Mouse (Mus musculus): Measurements from ENCODE around the gene Tnfrsf13b. TPM values are rescaled to one million over a fixed set of nuclear protein-coding genes. Genes with fewer than 3 reads are reported as not detected.
A peak's percentile ranks its signal among the peaks of the same experiment; 100 is the strongest.

Tnfrsf13b gene
- total and polyA plus RNA-seq, 3 experiments, result 260 to 356 (median 338) TPM

DNA sequence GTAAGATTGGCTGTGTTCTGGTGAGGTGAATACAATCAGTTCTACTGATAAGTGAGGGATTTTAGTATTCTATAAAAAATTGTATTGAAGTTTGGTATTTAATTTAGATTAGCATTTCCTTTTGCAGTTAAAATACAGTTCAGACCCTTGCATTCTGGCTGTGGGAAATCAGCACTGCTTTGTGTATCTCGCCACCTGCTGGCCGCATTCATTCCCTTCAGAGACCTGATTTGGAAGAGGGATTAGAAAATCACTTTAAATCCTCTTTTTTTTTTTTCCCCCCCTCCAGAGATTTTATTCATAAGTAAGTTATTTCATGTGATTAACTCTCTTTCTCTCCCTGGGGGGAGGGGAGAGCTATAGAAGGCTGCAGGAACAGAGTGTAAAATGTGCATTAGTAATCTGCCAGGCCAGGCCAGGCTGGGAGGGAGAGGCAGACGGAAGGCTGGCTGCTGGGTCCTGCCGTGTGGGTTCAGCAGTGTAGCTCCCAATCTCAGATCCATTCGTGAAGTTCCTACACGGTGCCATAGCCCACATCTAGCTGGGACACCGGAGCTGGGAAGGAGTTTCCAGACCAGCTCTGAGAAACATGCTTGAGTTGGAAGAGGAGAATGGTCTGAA, 34.8 kb upstream of the Tnfrsf13b start:
- peak; percentile 62 for TF ChIP-seq NELFE (IDR thresholded peaks at IDR 0.05; ENCODE audit: low read depth, low read length)
- TF ChIP-seq CTCF (conservative IDR thresholded peaks at IDR 0.05 in 1 of 2, IDR thresholded peaks at IDR 0.05 in 1 of 2; ENCODE audit: low read depth in 2 of 2, low read length in 2 of 2), result peak; percentile 60 to 96; a peak in 3 of 4 replicates
- TF ChIP-seq MAZ (IDR thresholded peaks at IDR 0.05; ENCODE audit: low read depth, low read length), result peak; percentile 58; the same call in 1 of the 2 replicates
- 0 out of 2 replicates have a peak, but pooled peaks have one; percentile 52 for TF ChIP-seq RCOR1 (conservative IDR thresholded peaks at IDR 0.05; ENCODE audit: low read depth, low read length)
- no peak for TF ChIP-seq ELF1 (IDR thresholded peaks at IDR 0.05; ENCODE audit: low read depth, low read length)
- TF ChIP-seq RAD21 (IDR thresholded peaks at IDR 0.05; ENCODE audit: low read depth, low read length), result peak; percentile 99
- TF ChIP-seq ZNF384 (IDR thresholded peaks at IDR 0.05; ENCODE audit: low read depth, low read length), result peak; percentile 83
- peak; percentile 92 for TF ChIP-seq ZC3H11A (IDR thresholded peaks at IDR 0.05; ENCODE audit: low read depth, low read length)
- TF ChIP-seq E2F4 (IDR thresholded peaks at IDR 0.05; ENCODE audit: insufficient replicate concordance, low read depth, low read length), result 0 out of 2 replicates have a peak, but pooled peaks have one; percentile 23
- TF ChIP-seq EP300 (IDR thresholded peaks at IDR 0.05; ENCODE audit: low read length), result no peak
- peak; percentile 46; the same call in 1 of the 2 replicates for TF ChIP-seq IRF4 (IDR thresholded peaks at IDR 0.05; ENCODE audit: low read depth, low read length)
- TF ChIP-seq JUND (conservative IDR thresholded peaks at IDR 0.05; ENCODE audit: low read depth, low read length), result 0 out of 2 replicates have a peak, but pooled peaks have one; percentile 31
- peak; percentile 97 for TF ChIP-seq SMC3 (IDR thresholded peaks at IDR 0.05; ENCODE audit: low read depth, low read length)
- peak; percentile 59; the same call in 1 of the 2 replicates for TF ChIP-seq SIN3A (IDR thresholded peaks at IDR 0.05; ENCODE audit: low read length)
- TF ChIP-seq USF1 (IDR thresholded peaks at IDR 0.05; ENCODE audit: low read depth, low read length), result no peak
- no peak for TF ChIP-seq POLR2AphosphoS2 (IDR thresholded peaks at IDR 0.05; ENCODE audit: low read depth, low read length)
- no peak for TF ChIP-seq ETS1 (conservative IDR thresholded peaks at IDR 0.05; ENCODE audit: low read depth, low read length)
- peak; percentile 78 for DNase-seq (ENCODE audit: extremely low read depth)
- Histone ChIP-seq H3K9me3 (replicated peaks; ENCODE audit: low read length) (peaks cover 11% of the 10 kb centered on the region), H3K27ac (ENCODE audit: insufficient read depth, low read depth) (no peak overlapping the region), H3K79me2 (replicated peaks; ENCODE audit: control insufficient read depth, extremely low read depth, insufficient read depth, poor library complexity, severe bottlenecking) (no peaks in the 10 kb centered on the region), H3K4me2 (ENCODE audit: insufficient read depth, low read depth, poor library complexity, severe bottlenecking) (no peak overlapping the region), H3K36me3 (replicated peaks in 1 of 2; ENCODE audit: control insufficient read depth in 1 of 2, insufficient read depth in 1 of 2, low read length in 1 of 2) (no peaks in the 10 kb centered on the region), H3K9ac (ENCODE audit: insufficient read depth, low read depth) (no peak overlapping the region), H3K27me3 (replicated peaks) (peaks cover 7% of the 10 kb centered on the region), H3K4me3 (replicated peaks in 1 of 3; ENCODE audit: low read depth in 2 of 3, low read length in 2 of 3, poor library complexity in 1 of 3) (no peak overlapping the region), H3K4me1 (ENCODE audit: control insufficient read depth in 1 of 2, insufficient read depth in 2 of 2) (peaks cover 7 to 14% of the 10 kb centered on the region in 2 experiments)
- dilution Hi-C loops (cut with MboI; ENCODE audit: extremely low pct_ligation_motif_present, extremely low pct_unique_long_range_greater_than_20kb, low sequenced_read_pairs), result no loop called here
- in situ Hi-C loops (cut with MboI; ENCODE audit: low pct_ligation_motif_present, low pct_unique_long_range_greater_than_20kb, low sequenced_read_pairs), result no loop called here

- H3K27ac ChIP-seq (ENCODE audit: insufficient read depth, low read depth), result no peak overlapping the region
- no peaks in the 10 kb centered on the region for H3K36me3 ChIP-seq (replicated peaks in 1 of 2; ENCODE audit: control insufficient read depth in 1 of 2, insufficient read depth in 1 of 2, low read length in 1 of 2)
- in situ Hi-C loops (cut with MboI; ENCODE audit: low pct_ligation_motif_present, low pct_unique_long_range_greater_than_20kb, low sequenced_read_pairs) (no loop called here), dilution Hi-C loops (cut with MboI; ENCODE audit: extremely low pct_ligation_motif_present, extremely low pct_unique_long_range_greater_than_20kb, low sequenced_read_pairs) (no loop called here)
- H3K79me2 ChIP-seq (replicated peaks; ENCODE audit: control insufficient read depth, extremely low read depth, insufficient read depth, poor library complexity, severe bottlenecking), result no peaks in the 10 kb centered on the region
- no peak overlapping the region for H3K4me2 ChIP-seq (ENCODE audit: insufficient read depth, low read depth, poor library complexity, severe bottlenecking)
- H3K4me3 ChIP-seq (replicated peaks in 1 of 3; ENCODE audit: low read depth in 2 of 3, low read length in 2 of 3, poor library complexity in 1 of 3), result no peak overlapping the region
- no peak overlapping the region for H3K9ac ChIP-seq (ENCODE audit: insufficient read depth, low read depth)
- H3K9me3 ChIP-seq (replicated peaks; ENCODE audit: low read length), result peaks cover 11% of the 10 kb centered on the region
- peaks cover 7% of the 10 kb centered on the region for H3K27me3 ChIP-seq (replicated peaks)
- no peak for DNase-seq (ENCODE audit: extremely low read depth)
- H3K4me1 ChIP-seq (ENCODE audit: control insufficient read depth in 1 of 2, insufficient read depth in 2 of 2), result peaks cover 0 to 3% of the 10 kb centered on the region in 2 experiments; a peak in 2 of 4 replicates
- no peak for TF ChIP-seq CHD1 (IDR thresholded peaks at IDR 0.05; ENCODE audit: low read depth, low read length)
- TF ChIP-seq USF2 (conservative IDR thresholded peaks at IDR 0.05; ENCODE audit: low read depth, low read length), result no peak
- no peak for TF ChIP-seq ZC3H11A (IDR thresholded peaks at IDR 0.05; ENCODE audit: low read depth, low read length)
- TF ChIP-seq SMC3 (IDR thresholded peaks at IDR 0.05; ENCODE audit: low read depth, low read length), result no peak
- no peak for TF ChIP-seq HCFC1 (IDR thresholded peaks at IDR 0.05; ENCODE audit: low read depth, low read length)
- no peak for TF ChIP-seq KAT2A (IDR thresholded peaks at IDR 0.05; ENCODE audit: insufficient replicate concordance, low read length)
- no peak for TF ChIP-seq BHLHE40 (IDR thresholded peaks at IDR 0.05; ENCODE audit: low read depth, low read length)
- no peak for TF ChIP-seq E2F4 (IDR thresholded peaks at IDR 0.05; ENCODE audit: insufficient replicate concordance, low read depth, low read length)
- no peak for TF ChIP-seq USF1 (IDR thresholded peaks at IDR 0.05; ENCODE audit: low read depth, low read length)
- TF ChIP-seq RAD21 (IDR thresholded peaks at IDR 0.05; ENCODE audit: low read depth, low read length), result no peak
- no peak for TF ChIP-seq EP300 (IDR thresholded peaks at IDR 0.05; ENCODE audit: low read length)
- no peak for TF ChIP-seq POLR2A (IDR thresholded peaks at IDR 0.05; ENCODE audit: low read depth, low read length)
- no peak for TF ChIP-seq PAX5 (IDR thresholded peaks at IDR 0.05; ENCODE audit: low read length)
- TF ChIP-seq CTCF (conservative IDR thresholded peaks at IDR 0.05 in 1 of 2, IDR thresholded peaks at IDR 0.05 in 1 of 2; ENCODE audit: low read depth in 2 of 2, low read length in 2 of 2), result no peak
- no peak for TF ChIP-seq SIN3A (IDR thresholded peaks at IDR 0.05; ENCODE audit: low read length)
- no peak for TF ChIP-seq ZMIZ1 (IDR thresholded peaks at IDR 0.05; ENCODE audit: low read depth, low read length)
- TF ChIP-seq ZNF384 (IDR thresholded peaks at IDR 0.05; ENCODE audit: low read depth, low read length), result no peak
- no peak for TF ChIP-seq MXI1 (IDR thresholded peaks at IDR 0.05; ENCODE audit: low read depth, low read length)
Measured at GRCm38 (mm10) chr11:61098046-61098445, 28.5 kb upstream of the Tnfrsf13b start.
